Mouse (Mus musculus): ENCODE results near the gene Fgfr2.

- TF ChIP-seq CTCF (conservative IDR thresholded peaks at IDR 0.05; ENCODE audit: insufficient read depth, insufficient read length, low read depth, low read length) (no peak), POLR2A (IDR thresholded peaks at IDR 0.05; ENCODE audit: low read depth, low read length) (no peak)
Measured at GRCm38 (mm10) chr7:132015193-132015592, 1108.0 kb downstream of the Fgfr2 start.

Measured in kidney, adult 2 months (tissue).